Mouse (Mus musculus) hindbrain, embryonic 10.5 days (tissue): ENCODE data around the gene Sp2. TPM values are rescaled to one million over a fixed set of nuclear protein-coding genes. Genes with fewer than 3 reads are reported as not detected.

Experiments used
- DNase-seq: peaks from one replicate; pipeline ENCODE4 v3.0.0-alpha.2; 2017; ENCODE audit warnings: low spot score
- H3K27ac ChIP-seq: fragments of 300-500 bp; sonication (generic); 2 replicates; pipeline ENCODE4 v1.5.1; 2016; ENCODE audit warnings: mild to moderate bottlenecking, moderate library complexity
- H3K27me3 ChIP-seq: fragments of 300-500 bp; sonication (generic); 2 replicates; pipeline ENCODE4 v1.6.1; 2016; ENCODE audit warnings: mild to moderate bottlenecking; ENCODE audit not compliant: poor library complexity, insufficient read depth, severe bottlenecking
- H3K36me3 ChIP-seq: fragments of 300-500 bp; sonication (generic); 2 replicates; pipeline ENCODE4 v1.6.1; 2016; ENCODE audit warnings: mild to moderate bottlenecking, moderate library complexity
- H3K4me1 ChIP-seq: fragments of 300-500 bp; sonication (generic); replicated peaks from 2 replicates; pipeline ENCODE4 v1.6.1; 2016; ENCODE audit warnings: mild to moderate bottlenecking
- H3K4me3 ChIP-seq: fragments of 300-500 bp; sonication (generic); 2 replicates; pipeline ENCODE4 v1.5.1; 2016; ENCODE audit warnings: mild to moderate bottlenecking, moderate library complexity
- H3K9me3 ChIP-seq: fragments of 300-500 bp; sonication (generic); 2 replicates; pipeline ENCODE4 v1.6.1; 2016; ENCODE audit warnings: mild to moderate bottlenecking, moderate library complexity
- WGBS: fragments of 180-500 bp; shearing (Covaris S2); methylation state at CpG from one replicate; pipeline ENCODE4 v1.1.7; 2016; 5-methylcytosine and 5-hydroxymethylcytosine counted together
- polyA plus RNA-seq: library from polyadenylated mRNA; unstranded; fragments of >200 nt; fragmentation: Nextera tagmentation; extraction: Ambion mirVana; gene quantifications from 2 replicates; pipeline ENCODE4 v1.2.1, GENCODE M21; 2016

The Sp2 gene
- polyA plus RNA-seq, 1 experiment from 2014 or later = 31.4 TPM

DNA sequence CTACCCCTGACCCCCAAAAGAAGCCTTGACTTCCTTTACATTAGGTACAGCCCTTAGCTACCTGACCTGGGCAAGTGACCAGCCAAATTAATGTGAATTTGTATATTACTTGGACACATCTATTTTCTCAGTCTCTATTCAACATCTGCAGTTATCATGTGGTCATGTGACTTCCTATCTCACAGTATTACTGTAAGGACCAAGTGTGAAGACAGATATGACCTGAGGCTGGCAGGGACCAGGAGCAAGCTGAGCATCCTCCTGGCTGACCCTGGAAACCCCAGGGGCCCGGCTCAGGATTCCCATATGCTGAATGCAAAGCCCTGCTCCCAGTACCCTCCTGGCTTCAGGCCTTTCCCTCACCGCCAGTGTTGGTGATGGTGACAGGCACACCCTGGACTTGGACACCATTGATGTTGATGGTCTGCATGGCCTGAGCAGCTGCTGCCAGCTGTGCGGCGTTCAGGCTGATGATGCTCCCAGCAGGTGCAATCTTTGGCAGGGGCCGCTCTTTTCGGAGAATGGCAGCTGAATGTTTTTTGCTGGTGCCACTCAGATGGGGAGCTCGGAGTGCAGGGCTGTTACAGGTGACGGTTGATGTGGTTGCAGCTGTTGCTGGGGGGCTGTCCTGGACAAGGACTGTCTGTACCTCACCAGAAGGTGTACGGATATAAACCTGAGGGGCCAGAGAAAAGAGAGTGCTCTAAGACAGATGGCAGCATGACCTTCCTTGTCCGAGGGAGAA, 25.5 kb downstream of the Sp2 start:
- Histone ChIP-seq H3K36me3 (peaks cover 97% of the 10 kb centered on the region), H3K27ac (no peak overlapping the region), H3K4me1 (no peaks in the 10 kb centered on the region), H3K27me3 (no peaks in the 10 kb centered on the region), H3K9me3 (no peaks in the 10 kb centered on the region), H3K4me3 (no peak overlapping the region)
- 92% methylated on average over 10 of the region's 10 CpGs for WGBS
- DNase-seq = no peak

DNA sequence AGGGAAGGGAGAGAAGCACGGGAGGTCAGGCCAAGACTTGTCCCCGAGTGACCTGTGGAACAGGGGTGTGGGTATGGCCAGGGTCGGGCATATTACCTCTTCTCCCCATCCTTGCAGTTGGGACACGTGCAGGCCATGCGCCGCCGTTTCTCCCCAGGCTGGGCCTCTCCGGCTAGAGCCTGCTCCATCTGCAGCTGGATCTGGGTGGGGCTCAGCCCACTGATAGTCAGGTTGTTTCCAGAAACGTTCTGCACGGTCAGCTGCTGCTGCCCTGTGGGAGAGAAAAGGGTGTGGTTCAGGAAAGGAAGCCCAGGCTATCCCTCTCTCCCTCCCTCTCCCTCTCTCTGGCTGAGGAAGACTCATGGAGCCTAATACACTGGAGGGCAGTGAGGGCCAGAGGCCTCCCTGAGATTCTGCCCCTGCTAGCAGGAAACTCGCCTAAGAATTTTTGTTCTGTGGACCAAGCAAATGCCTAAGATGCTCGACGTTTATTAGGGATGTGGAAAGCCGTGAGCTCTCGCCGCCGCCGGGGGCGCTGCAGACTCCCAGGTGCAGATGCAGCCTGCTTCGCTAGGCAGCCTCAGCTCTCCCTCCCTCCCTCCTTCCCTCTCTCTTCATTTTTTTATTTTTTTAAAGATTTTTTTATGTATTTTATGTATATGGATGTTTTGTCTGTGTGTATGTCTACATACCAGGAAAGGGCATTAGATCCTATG, 26.6 kb downstream of the Sp2 start:
- WGBS = 61% methylated on average over 20 of the region's 20 CpGs
- Histone ChIP-seq H3K27ac (no peak overlapping the region), H3K4me1 (no peaks in the 10 kb centered on the region), H3K27me3 (no peaks in the 10 kb centered on the region), H3K4me3 (no peak overlapping the region), H3K36me3 (peaks cover 97% of the 10 kb centered on the region), H3K9me3 (no peaks in the 10 kb centered on the region)
- no peak for DNase-seq

DNA sequence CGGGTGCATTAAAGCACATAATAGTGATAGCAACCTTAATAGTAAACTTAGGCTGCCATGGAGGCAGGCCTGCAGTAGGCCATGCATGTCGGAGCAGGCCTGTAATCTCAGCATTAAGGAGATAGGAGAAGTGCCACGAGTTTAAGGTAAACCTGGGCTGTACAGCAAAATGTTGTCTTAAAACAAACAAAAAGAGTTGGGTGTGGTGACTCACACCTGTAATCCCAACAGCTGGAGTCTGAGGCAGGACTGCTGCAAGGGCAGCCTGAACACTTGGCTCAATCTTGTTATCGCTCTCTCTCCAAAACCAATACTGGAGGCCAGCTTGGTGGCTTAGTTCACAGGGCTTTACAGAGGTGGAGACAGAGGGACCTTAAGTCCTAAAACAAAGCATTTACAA, 27.7 kb downstream of the Sp2 start:
- Histone ChIP-seq H3K4me1 (no peaks in the 10 kb centered on the region), H3K36me3 (peaks cover 97% of the 10 kb centered on the region)

DNA sequence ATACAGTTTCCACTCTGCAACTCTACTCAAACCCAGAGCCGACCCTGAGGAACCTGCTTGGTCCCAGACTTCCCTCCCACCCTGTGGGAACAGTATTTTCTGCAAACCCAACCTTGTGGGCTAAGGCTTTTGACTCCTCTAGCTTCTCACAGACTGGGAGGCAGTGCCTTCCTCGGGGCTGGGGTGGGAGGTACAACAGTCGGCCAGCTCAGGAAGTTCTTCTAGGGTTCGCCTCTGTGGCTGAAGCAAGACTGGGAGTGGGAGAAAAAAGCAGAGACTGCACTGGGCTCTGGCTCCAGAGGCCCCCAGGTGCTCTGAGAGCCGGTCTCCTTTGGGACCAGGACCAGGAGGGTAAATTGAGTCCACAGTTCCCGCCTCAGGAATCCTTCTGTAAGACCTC, 29.9 kb downstream of the Sp2 start:
- H3K27me3 ChIP-seq = no peaks in the 10 kb centered on the region
- 77% methylated on average over 6 of the region's 6 CpGs for WGBS
- DNase-seq = no peak
- H3K4me3 ChIP-seq = no peak overlapping the region
- no peaks in the 10 kb centered on the region for H3K4me1 ChIP-seq
- H3K9me3 ChIP-seq = no peaks in the 10 kb centered on the region
- no peak overlapping the region for H3K27ac ChIP-seq
- H3K36me3 ChIP-seq = peaks cover 96% of the 10 kb centered on the region

More for the DNA sequence above, 27.7 kb downstream of the Sp2 start:
- Histone ChIP-seq H3K27ac (no peak overlapping the region), H3K27me3 (no peaks in the 10 kb centered on the region), H3K4me3 (no peak overlapping the region), H3K9me3 (no peaks in the 10 kb centered on the region)
- DNase-seq = no peak
- 92% methylated on average over 4 of the region's 4 CpGs for WGBS

DNA sequence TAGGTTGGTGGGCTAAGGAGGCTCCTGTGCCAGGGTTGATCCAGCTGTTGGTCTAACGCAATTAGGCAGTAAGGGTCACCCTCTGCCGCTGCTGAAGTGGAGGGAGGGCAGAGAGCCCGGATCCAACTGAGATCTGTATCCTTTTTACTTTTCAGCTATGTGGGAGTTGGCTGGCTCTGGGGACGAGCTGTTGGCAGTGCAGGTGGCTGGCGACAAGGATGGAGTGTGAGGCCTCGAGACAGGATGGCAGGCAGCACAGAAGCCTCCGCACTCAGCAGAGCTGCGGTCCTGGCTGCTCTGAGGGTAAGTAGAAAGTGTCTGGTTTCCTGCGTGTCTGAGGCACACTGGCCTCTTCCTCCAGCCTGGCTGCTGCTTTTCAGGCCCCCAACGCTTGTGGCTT, 30.3 kb downstream of the Sp2 start:
- Histone ChIP-seq H3K27me3 (no peaks in the 10 kb centered on the region), H3K27ac (no peak overlapping the region), H3K4me3 (no peak overlapping the region), H3K36me3 (peaks cover 91% of the 10 kb centered on the region), H3K4me1 (no peaks in the 10 kb centered on the region), H3K9me3 (no peaks in the 10 kb centered on the region)
- no peak for DNase-seq
- 88% methylated on average over 10 of the region's 10 CpGs for WGBS

- Histone ChIP-seq H3K9me3 (no peaks in the 10 kb centered on the region), H3K4me3 (no peak overlapping the region), H3K36me3 (peaks cover 75% of the 10 kb centered on the region), H3K27me3 (no peaks in the 10 kb centered on the region), H3K27ac (no peak overlapping the region), H3K4me1 (no peaks in the 10 kb centered on the region)
- DNase-seq = no peak
- WGBS = 97% methylated on average over 3 of the region's 3 CpGs
Observed at GRCm38 (mm10) chr11:96950767-96951166, 32.0 kb downstream of the Sp2 start.

- 93% methylated on average over 4 of the region's 4 CpGs for WGBS
- no peak for DNase-seq
- no peak overlapping the region for H3K4me3 ChIP-seq
Observed at GRCm38 (mm10) chr11:96947849-96948248, 34.9 kb downstream of the Sp2 start.

DNA sequence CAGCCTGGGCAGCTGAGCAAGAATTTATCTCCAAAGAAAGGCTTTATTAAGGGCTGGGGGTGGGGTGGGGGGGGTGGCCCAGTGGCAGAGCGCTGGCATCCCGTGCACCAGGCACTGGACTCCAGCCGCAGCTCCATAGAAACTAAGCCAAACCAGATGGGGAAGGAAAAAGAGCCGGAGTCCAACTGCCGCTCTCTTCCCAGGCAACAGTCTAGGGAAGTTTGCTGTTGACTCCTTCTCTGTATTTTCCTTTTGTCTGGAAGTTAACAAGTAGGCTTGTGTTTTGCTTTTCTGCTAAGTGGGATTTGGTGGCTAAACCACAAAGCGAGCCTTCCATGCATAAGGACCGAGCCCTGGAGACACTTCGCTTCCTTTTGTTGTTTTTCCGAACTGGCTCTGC, 36.3 kb downstream of the Sp2 start:
- 81% methylated on average over 9 of the region's 9 CpGs for WGBS
- Histone ChIP-seq H3K27ac (0 out of 2 replicates have a peak overlapping the region, but pooled peaks have one; percentile 35), H3K36me3 (peaks cover 32% of the 10 kb centered on the region), H3K9me3 (no peaks in the 10 kb centered on the region), H3K4me3 (peak overlapping the region; percentile 21; the same call in 1 of the 2 replicates), H3K27me3 (peaks cover 17% of the 10 kb centered on the region; the same call in 1 of the 2 replicates), H3K4me1 (peaks cover 22% of the 10 kb centered on the region)
- no peak for DNase-seq

More at GRCm38 (mm10) chr11:96947849-96948248, 34.9 kb downstream of the Sp2 start:
- peaks cover 45% of the 10 kb centered on the region for H3K36me3 ChIP-seq
- H3K4me1 ChIP-seq = peaks cover 22% of the 10 kb centered on the region
- H3K27ac ChIP-seq = no peak overlapping the region
- no peaks in the 10 kb centered on the region for H3K9me3 ChIP-seq
- 0 out of 2 replicates have a peak, but pooled peaks cover 14% of the 10 kb centered on the region for H3K27me3 ChIP-seq

DNA sequence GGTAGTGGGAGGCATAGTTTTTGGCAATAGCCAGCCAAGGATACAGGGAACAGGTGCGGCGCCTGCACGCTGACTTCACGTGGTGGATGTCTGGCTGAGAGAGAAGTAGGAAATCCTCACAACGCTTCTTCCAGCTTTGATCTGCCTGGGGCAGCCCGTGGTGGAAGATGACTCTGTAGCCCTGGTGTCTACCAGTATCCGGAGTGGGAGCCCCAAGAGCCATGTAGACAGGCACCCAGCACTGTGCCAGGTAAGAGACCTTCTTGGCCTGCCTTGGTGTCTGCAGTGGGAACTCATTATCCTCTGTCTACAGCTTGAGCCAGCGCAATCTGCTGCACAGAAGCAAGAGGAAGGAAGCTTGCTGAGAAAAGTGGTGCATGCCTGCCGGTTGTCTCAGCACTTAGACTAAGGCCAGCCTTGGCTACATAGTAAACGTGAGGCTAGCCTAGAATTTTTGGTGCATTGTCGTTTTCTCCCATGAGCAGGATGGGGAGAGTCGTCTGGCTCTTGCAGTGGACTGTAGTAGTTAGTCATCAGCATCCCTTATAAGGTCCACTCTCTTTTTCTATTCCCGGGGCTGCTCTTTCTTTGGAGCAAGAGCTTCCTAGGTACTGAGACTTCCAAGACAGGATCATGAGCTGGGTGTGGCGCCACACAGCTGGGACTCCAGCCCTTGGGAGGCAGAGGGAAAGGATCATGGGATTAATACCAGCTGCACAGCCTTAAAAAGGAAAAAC, 37.7 kb downstream of the Sp2 start:
- DNase-seq = no peak
- H3K4me3 ChIP-seq = peak overlapping the region; percentile 66
- peaks cover 22% of the 10 kb centered on the region for H3K4me1 ChIP-seq
- H3K9me3 ChIP-seq = no peaks in the 10 kb centered on the region
- peak overlapping the region; percentile 84 for H3K27ac ChIP-seq
- H3K27me3 ChIP-seq = peaks cover 17% of the 10 kb centered on the region; the same call in 1 of the 2 replicates
- peaks cover 17% of the 10 kb centered on the region for H3K36me3 ChIP-seq
- 86% methylated on average over 14 of the region's 14 CpGs for WGBS

- Histone ChIP-seq H3K36me3 (peaks cover 5% of the 10 kb centered on the region), H3K27me3 (peaks cover 17% of the 10 kb centered on the region; the same call in 1 of the 2 replicates), H3K9me3 (no peaks in the 10 kb centered on the region), H3K4me1 (peaks cover 22% of the 10 kb centered on the region), H3K4me3 (peak within 1 kb of the TSS; percentile 66), H3K27ac (peak within 1 kb of the TSS; percentile 84)
- WGBS = under 1% methylated on average over 29 of the region's 29 CpGs
- peak; percentile 90 for DNase-seq
Observed at GRCm38 (mm10) chr11:96943746-96944304, 38.9 kb downstream of the Sp2 start, which contains the start of gene Pnpo. Gene Pnpo, minus strand, starts transcription at chr11:96943986.

DNA sequence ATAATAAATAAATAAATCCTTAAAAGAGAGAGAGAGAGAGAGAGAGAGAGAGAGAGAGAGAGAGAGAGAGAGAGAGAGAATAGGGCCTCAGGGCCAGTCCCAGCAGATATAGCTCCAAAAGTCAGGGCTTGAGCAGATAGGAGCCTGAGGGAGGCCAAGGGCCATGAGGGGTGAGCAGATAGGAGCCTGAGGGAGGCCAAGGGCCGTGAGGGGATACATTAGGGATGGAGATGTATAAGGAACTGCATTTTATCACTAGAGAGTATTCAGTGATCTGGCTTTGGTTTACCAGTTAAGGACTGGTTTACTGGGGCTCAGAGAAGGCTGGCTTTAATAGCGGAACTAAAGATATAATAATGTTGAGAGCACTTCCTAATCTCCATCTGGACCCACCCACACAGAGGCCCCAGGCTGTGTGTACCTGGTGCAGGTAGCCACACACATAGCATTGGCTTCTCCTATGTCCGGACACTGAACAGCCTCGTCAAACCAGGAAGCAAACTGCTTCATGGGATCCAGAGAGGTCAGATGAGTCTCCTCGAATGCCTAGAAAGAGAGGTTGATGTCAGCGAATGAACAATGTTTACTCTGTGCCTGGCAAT, 40.7 kb downstream of the Sp2 start:
- no peak overlapping the region for H3K27ac ChIP-seq
- no peaks in the 10 kb centered on the region for H3K9me3 ChIP-seq
- no peaks in the 10 kb centered on the region for H3K36me3 ChIP-seq
- peaks cover 25% of the 10 kb centered on the region for H3K4me1 ChIP-seq
- 79% methylated on average over 6 of the region's 6 CpGs for WGBS
- peaks cover 17% of the 10 kb centered on the region; the same call in 1 of the 2 replicates for H3K27me3 ChIP-seq
- peak overlapping the region; percentile 66; the same call in 1 of the 2 replicates for H3K4me3 ChIP-seq
- DNase-seq = no peak
